Mouse (Mus musculus): ENCODE measurements at regions not wholly inside any gene's neighbourhood (a gene's known extent, or its start where the extent isn't known, plus 50 kb on each side); places are given as distances from the start of the nearest gene placed in this dataset.

DNA sequence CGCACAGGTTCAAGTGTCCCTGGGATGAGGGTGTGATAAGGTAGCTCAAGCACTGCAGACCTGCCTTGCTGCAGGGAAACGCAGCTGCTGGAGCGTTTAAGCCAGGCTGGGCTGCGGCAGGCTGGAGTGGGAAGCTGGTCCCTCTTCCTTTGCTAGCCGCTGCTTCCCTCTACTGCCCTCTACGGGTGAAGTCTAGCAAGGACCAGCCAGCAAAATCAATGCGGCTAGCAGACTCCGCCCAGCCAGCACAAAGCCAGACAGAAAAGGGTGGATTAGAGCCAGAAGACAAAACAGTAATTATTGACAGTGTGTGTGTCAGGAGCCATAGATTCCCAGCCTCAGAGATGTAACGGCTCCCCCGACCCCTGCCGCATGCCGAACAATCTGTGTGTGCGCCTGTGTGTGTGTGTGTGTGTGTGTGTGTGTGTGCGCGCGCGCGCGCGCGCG lies 111.8 kb upstream of the Med14 start:
- Histone ChIP-seq H3K27ac (ENCODE audit: insufficient read depth, low read depth, low read length) (no peak overlapping the region), H3K4me1 (ENCODE audit: control insufficient read depth, insufficient read depth, low read length) (no peaks in the 10 kb centered on the region), H3K27me3 (replicated peaks; ENCODE audit: control insufficient read depth, insufficient read depth, low read length) (no peaks in the 10 kb centered on the region), H3K36me3 (ENCODE audit: control insufficient read depth, insufficient read depth, low read length) (no peaks in the 10 kb centered on the region), H3K4me3 (ENCODE audit: insufficient read depth, low read depth, low read length) (peak overlapping the region; percentile 28)
- WGBS, result 29% methylated on average over 22 of the region's 22 CpGs
- DNase-seq, result peak; percentile 76
- TF ChIP-seq POLR2A (IDR thresholded peaks at IDR 0.05; ENCODE audit: low read depth, low read length), result no peak
- peak; percentile 81 for TF ChIP-seq CTCF (conservative IDR thresholded peaks at IDR 0.05; ENCODE audit: insufficient read depth, insufficient read length, low read depth, low read length)

GRCm38 (mm10) chrX:12873230-12873629 lies 111.4 kb upstream of the Med14 start:
- 33% methylated on average over 6 of the region's 6 CpGs for WGBS
- H3K4me3 ChIP-seq (ENCODE audit: insufficient read depth, low read depth, low read length), result peak overlapping the region; percentile 28; the same call in 1 of the 2 replicates
- H3K27ac ChIP-seq (ENCODE audit: insufficient read depth, low read depth, low read length), result no peak overlapping the region

DNA sequence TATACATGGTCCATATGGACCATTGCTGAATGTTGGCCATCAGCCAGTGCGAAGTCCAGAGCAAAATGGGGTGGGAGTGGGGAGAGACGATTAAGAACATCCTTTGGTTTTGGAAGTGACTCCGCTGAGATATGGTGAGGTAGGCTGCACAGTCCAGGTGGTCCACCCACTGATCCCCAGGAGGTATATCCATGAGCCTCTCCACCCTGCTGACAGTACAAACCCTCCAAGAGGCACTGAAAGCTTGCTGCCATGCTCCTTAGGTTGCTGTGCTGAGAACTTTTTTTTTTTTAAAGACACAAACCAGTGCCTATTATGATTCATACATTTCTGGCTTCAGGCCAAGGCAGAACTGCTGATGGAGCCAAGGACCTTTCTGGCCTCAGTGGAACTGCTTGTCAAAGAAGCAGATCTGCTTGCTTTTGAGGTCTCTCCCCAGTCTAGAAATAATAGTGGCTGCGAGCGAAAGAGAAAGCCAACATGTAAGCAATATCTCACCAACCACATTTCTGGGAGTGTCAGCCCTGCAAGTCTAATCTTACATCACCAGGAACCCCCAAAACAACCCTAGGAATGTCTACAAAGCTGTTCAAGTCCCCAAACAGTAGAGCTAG lies 105.1 kb upstream of the Med14 start:
- Histone ChIP-seq H3K27ac (ENCODE audit: insufficient read depth, low read depth, low read length) (no peak overlapping the region), H3K4me3 (ENCODE audit: insufficient read depth, low read depth, low read length) (no peak overlapping the region), H3K4me1 (ENCODE audit: control insufficient read depth, insufficient read depth, low read length) (no peaks in the 10 kb centered on the region), H3K27me3 (replicated peaks; ENCODE audit: control insufficient read depth, insufficient read depth, low read length) (no peaks in the 10 kb centered on the region), H3K36me3 (ENCODE audit: control insufficient read depth, insufficient read depth, low read length) (no peaks in the 10 kb centered on the region)
- TF ChIP-seq POLR2A (IDR thresholded peaks at IDR 0.05; ENCODE audit: low read depth, low read length) (no peak), CTCF (conservative IDR thresholded peaks at IDR 0.05; ENCODE audit: insufficient read depth, insufficient read length, low read depth, low read length) (no peak)
- DNase-seq, result no peak
- 91% methylated on average over 5 of the region's 5 CpGs for WGBS

More at GRCm38 (mm10) chrX:12873230-12873629, 111.4 kb upstream of the Med14 start:
- no peak for DNase-seq
- Histone ChIP-seq H3K36me3 (ENCODE audit: control insufficient read depth, insufficient read depth, low read length) (no peaks in the 10 kb centered on the region), H3K27me3 (replicated peaks; ENCODE audit: control insufficient read depth, insufficient read depth, low read length) (no peaks in the 10 kb centered on the region), H3K4me1 (ENCODE audit: control insufficient read depth, insufficient read depth, low read length) (no peaks in the 10 kb centered on the region)
- TF ChIP-seq CTCF (conservative IDR thresholded peaks at IDR 0.05; ENCODE audit: insufficient read depth, insufficient read length, low read depth, low read length) (no peak), POLR2A (IDR thresholded peaks at IDR 0.05; ENCODE audit: low read depth, low read length) (no peak)

DNA sequence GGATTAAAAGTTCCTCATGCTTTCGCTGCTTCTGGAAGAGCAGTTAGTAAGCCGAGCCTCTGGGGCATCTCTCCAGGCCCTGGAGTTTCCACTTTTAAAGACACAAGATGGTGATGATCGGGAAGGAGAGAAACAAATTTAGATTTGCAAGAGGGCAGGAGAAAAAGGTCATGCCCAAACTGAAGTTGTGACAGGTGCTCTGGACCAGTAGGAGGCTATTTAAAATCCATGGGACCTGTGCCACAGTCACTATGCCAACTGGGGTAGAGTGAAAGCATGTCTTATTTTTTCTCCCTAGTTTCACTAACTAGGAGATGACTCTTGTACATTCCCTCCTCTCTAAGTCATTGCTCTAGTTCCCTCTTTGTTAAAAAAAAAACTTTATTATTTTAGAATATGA lies 104.3 kb upstream of the Med14 start:
- H3K27me3 ChIP-seq (replicated peaks; ENCODE audit: control insufficient read depth, insufficient read depth, low read length), result no peaks in the 10 kb centered on the region
- DNase-seq, result no peak
- H3K27ac ChIP-seq (ENCODE audit: insufficient read depth, low read depth, low read length), result no peak overlapping the region
- no peak overlapping the region for H3K4me3 ChIP-seq (ENCODE audit: insufficient read depth, low read depth, low read length)
- H3K4me1 ChIP-seq (ENCODE audit: control insufficient read depth, insufficient read depth, low read length), result no peaks in the 10 kb centered on the region
- H3K36me3 ChIP-seq (ENCODE audit: control insufficient read depth, insufficient read depth, low read length), result no peaks in the 10 kb centered on the region
- TF ChIP-seq POLR2A (IDR thresholded peaks at IDR 0.05; ENCODE audit: low read depth, low read length), result no peak
- WGBS, result 89% methylated on average over 3 of the region's 3 CpGs

GRCm38 (mm10) chrX:12860168-12860567 lies 98.3 kb upstream of the Med14 start:
- Histone ChIP-seq H3K4me3 (ENCODE audit: insufficient read depth, low read depth, low read length) (no peak overlapping the region), H3K36me3 (ENCODE audit: control insufficient read depth, insufficient read depth, low read length) (no peaks in the 10 kb centered on the region), H3K27ac (ENCODE audit: insufficient read depth, low read depth, low read length) (0 out of 2 replicates have a peak overlapping the region, but pooled peaks have one; percentile 31), H3K27me3 (replicated peaks; ENCODE audit: control insufficient read depth, insufficient read depth, low read length) (no peaks in the 10 kb centered on the region), H3K4me1 (ENCODE audit: control insufficient read depth, insufficient read depth, low read length) (peaks cover 8% of the 10 kb centered on the region; the same call in 1 of the 2 replicates)
- 58% methylated on average over 6 of the region's 6 CpGs for WGBS
- TF ChIP-seq POLR2A (IDR thresholded peaks at IDR 0.05; ENCODE audit: low read depth, low read length) (no peak), CTCF (conservative IDR thresholded peaks at IDR 0.05; ENCODE audit: insufficient read depth, insufficient read length, low read depth, low read length) (peak; percentile 40; the same call in 1 of the 2 replicates)
- DNase-seq, result peak; percentile 33

GRCm38 (mm10) chrX:12858757-12859156 lies 96.9 kb upstream of the Med14 start:
- WGBS, result 57% methylated on average over 2 of the region's 2 CpGs
- Histone ChIP-seq H3K4me1 (ENCODE audit: control insufficient read depth, insufficient read depth, low read length) (peaks cover 8% of the 10 kb centered on the region; the same call in 1 of the 2 replicates), H3K4me3 (ENCODE audit: insufficient read depth, low read depth, low read length) (no peak overlapping the region), H3K27me3 (replicated peaks; ENCODE audit: control insufficient read depth, insufficient read depth, low read length) (no peaks in the 10 kb centered on the region), H3K36me3 (ENCODE audit: control insufficient read depth, insufficient read depth, low read length) (no peaks in the 10 kb centered on the region), H3K27ac (ENCODE audit: insufficient read depth, low read depth, low read length) (no peak overlapping the region)
- TF ChIP-seq POLR2A (IDR thresholded peaks at IDR 0.05; ENCODE audit: low read depth, low read length) (no peak), CTCF (conservative IDR thresholded peaks at IDR 0.05; ENCODE audit: insufficient read depth, insufficient read length, low read depth, low read length) (no peak)
- no peak for DNase-seq

- Histone ChIP-seq H3K4me3 (ENCODE audit: insufficient read depth, low read depth, low read length) (peak overlapping the region; percentile 41), H3K4me1 (ENCODE audit: control insufficient read depth, insufficient read depth, low read length) (peaks cover 8% of the 10 kb centered on the region; the same call in 1 of the 2 replicates), H3K27me3 (replicated peaks; ENCODE audit: control insufficient read depth, insufficient read depth, low read length) (no peaks in the 10 kb centered on the region), H3K36me3 (ENCODE audit: control insufficient read depth, insufficient read depth, low read length) (no peaks in the 10 kb centered on the region), H3K27ac (ENCODE audit: insufficient read depth, low read depth, low read length) (peak overlapping the region; percentile 57)
- DNase-seq, result peak; percentile 45
- TF ChIP-seq CTCF (conservative IDR thresholded peaks at IDR 0.05; ENCODE audit: insufficient read depth, insufficient read length, low read depth, low read length), result no peak
- no peak for TF ChIP-seq POLR2A (IDR thresholded peaks at IDR 0.05; ENCODE audit: low read depth, low read length)
- 5% methylated on average over 17 of the region's 17 CpGs for WGBS
Measured at GRCm38 (mm10) chrX:12857881-12858755, 96.2 kb upstream of the Med14 start.

All from kidney, adult 2 months (tissue).